Mouse (Mus musculus) kidney, postnatal 10 days (tissue): Measurements from ENCODE around the gene Ulk4.
A peak's percentile ranks its signal among the peaks of the same experiment; 100 is the strongest.

ENCODE experiments used
- DNase-seq: peaks from one replicate; pipeline ENCODE4 v3.0.0; 2021; ENCODE audit warnings: mixed read lengths

Ulk4 gene

DNA sequence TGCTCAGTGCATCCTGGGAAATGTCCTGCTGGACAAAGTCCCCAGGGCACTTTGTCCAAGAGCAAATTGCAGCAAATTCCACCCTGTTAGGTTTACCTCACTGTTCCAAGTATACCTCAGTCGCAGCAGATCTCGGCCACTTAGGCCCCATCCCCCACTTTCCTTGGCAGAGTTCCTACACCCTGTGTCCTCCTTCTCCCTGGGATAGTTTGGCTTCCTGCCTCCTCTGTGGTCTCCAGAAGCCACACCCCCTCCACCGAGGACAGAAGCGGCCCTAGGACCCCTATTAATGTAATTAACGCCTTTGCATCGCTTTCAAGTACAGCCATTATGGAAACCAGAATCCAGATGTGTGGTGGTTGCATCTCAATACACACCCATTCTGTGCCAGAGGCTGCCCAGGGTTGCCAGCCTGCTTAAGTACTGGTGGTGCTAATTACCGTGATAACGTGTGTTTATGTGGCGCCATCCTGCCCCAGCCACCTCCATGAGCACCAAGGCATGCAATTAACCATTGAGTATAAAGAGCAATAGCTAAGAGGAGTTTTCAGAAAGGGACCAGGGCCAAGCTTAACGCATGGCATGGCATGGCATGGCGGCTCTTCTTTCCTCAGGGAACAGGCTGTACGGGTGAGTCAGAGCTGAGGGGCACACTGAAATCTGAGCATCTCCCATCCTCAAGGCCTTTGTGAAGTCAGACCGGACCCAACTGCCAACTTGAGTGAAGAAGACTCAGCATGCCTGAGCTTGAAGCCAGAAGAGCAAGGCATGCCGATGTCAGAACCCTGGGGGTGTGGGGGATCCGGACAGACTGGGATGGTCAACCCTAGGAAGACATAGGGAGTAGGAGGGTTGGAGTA, 275.1 kb downstream of the Ulk4 start:
- DNase-seq = peak; percentile 84

DNA sequence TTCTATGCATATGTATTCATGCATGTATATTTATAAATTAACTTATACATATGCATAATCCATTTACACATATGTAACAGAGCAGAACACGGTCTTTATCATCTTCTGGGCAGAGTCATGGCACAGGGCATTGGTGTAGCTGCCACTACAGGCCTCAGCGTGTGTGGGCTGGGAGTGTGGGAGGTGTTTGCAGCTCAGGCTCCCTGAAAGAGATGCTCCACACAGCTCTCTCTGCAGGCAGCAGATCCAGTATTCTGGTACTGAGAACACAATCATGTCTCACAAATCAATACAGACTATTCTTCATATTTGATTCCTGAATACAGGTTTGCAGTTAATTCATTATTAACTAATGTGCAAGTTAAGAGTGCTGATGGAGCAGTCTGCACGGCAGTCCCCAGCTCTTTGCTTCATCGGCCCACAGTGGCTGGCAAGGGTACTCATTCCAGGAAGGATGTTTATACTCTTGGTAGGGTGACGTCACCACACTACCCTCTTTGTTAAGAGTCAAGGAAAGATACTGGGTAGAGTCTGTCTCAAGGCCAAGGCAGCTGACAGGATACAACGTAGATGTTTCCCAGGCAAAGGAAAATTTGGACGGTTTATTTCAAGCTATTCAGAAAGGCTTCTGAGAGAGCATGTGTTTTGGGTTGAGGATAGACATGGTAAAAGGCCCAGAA, 276.2 kb downstream of the Ulk4 start:
- DNase-seq = peak; percentile 48

DNA sequence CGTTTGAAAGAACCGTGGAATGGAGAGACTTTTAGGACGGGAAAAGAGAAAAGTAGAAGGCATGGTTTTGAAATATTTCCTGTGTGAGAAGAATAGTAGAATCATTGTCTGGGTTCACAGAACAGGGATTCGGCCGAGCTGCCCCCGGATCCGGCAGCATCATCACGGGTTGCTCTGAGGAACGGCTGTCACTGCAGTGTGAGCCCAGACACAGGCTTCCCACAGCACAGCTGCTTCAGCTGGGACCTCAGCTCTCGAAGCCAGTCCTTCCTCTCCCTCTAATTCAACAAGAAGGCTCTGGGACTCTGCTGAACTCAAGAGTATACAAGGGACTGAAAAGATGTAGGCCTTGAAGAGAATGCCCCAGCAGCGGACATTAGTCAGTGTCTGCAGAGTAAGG, 278.3 kb downstream of the Ulk4 start:
- DNase-seq = no peak

DNA sequence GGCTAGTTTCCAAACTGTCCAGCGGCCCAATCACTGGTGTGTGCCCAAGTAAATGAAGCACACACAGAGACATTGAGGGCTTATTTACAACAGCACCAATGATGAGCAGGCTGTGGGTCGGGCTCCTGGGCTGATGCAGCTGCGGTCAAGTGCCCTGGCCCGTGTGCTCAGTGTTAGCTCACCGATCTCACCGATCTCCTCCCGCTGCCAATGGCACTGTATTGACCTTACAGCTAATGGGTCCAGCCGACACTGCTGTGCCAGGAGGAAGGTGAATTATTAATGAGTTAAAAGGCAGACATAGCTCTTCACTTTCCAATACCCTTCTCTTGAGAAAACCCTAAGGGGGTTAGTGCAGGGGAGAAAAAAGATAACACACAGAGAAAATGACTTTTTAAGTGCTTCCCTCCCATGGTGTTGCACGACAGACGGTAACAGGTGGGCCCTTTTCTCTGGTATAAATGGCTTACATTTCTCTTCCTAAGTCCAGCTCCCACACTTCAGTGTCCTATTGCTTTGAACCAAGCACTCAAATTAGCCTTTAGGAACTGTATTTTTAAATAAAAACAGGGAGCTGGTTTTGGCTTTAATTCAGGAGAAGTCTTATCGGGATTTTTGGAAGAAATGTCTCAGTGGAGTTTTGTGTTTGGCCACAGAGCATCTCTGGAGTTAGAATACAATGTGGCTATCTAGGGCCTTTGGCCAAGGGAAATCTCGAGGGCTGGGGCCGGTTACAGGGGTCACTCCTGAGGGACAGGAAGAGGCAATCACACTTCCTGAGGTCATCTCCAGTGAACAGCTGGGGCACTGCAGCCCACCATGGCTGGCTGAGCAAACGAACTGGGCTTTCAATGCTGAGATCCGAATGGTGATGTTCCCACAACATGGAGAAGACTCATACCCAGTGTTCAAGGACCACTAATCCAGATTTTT, 282.5 kb downstream of the Ulk4 start:
- peak; percentile 62 for DNase-seq

DNA sequence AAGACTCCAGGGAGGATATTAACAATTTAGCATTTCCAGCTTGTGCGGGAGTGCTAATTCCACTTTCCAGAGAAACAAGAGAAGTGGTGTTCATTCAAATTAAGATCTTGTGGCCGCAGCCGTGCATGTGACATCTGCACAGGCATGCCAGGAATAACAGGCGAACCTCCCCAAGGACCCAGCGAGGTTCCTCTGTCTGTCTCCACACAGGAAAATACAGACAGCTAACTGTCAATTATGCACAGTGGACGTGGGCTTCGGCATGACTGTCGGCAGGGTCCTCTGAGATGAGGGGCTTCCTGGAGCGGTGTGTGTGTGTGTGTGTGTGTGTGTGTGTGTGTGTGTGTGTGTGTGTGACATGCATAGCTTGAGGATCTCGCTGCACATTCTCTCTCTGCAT, 284.0 kb downstream of the Ulk4 start:
- DNase-seq = no peak

DNA sequence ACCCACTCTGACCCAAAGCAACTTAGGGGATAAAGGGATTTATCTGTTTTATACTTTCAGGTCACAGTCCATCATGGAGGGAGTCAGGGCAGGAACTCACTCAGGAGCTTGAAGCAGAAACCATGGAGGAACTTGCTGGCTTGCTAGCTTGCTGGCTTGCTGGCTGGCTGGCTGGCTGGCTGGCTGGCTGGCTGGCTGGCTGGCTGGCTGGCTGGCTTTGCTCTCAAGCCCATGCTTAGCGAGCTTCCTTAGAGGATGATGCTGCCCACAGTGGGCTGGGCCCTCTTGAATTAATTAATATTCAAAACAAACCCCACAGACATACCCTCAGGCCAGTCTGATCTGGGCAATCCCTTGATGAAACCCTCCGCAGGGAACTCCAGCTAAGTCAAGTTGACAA, 285.2 kb downstream of the Ulk4 start:
- no peak for DNase-seq

DNA sequence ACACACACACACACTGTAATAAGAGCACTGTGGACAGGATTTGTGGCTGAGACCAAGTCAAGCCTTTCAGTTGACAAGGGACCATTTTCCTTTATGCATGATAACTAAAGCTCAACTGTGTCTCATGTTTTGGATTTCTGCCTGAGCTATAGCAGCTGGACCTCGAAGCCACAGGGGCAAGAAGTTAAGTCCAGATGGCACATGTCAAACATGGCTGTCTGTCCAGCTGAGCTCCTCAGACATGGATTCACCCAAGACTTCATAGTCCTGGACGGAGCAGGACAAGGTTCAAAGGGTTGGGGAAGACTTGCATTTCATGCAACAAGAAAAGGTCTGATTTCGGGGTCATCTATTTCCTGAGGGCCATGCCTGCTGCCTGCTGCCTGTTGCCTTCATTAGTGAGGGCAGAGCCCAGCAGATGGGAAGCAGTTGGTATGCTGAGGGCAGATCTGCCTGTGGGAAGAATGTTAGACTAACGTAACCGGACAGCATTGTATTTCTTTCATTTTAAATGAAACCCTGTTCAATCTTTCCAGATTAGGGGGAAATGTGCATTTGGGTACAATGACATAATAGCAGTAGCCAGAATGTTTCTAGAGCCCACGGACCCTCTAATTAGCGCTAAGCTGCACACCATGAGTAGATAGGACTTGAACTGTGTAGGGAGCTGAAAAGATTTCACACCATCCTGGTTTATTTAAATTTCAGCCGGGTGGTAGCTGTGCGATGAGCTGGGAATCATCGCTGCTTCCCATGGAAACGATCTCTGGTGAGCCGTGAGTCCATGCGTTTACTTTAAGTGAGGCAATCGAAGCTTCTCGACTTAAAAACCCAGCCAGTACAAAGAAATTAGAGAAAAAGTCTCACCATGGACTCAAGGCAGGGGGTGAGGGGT, 286.9 kb downstream of the Ulk4 start:
- peak; percentile 63 for DNase-seq

DNA sequence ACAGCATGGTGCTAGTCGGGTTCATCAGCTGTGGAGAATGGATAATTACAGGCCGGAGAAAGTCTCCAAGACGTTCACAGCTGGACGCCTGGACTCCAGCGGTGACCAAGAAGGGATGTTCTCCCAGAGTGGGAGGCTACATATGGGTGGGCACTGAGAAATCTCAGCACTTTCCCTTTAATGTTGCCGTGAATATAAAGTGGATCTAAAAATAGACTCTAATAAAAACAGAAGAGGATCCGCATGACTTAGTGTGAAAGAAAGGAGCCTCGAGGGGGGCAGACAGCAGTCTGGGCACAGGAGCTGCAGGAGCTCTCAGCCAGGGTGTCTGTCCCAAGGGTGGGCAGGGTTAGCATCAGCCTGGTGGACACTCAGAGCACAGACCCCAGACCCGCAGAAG, 288.9 kb downstream of the Ulk4 start:
- no peak for DNase-seq

DNA sequence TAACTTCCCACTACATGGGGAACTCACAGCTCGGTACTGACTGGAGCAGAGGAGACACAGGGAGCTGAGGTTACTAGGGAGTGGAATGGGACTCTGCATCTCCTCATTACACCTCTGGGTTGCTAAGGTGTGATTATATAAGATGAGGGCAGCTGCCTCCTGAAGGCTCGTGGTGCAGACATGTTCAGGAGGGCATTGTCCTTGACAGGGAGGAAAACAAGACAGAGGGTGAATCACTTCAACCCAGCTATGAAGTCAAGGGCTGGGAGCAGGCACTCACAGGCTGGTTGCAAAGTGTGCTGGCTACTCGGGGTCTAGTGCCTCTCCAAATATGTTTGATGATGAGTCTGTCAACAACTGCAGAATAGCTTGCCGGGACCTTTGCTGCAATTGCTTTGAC, 290.0 kb downstream of the Ulk4 start:
- no peak for DNase-seq

DNA sequence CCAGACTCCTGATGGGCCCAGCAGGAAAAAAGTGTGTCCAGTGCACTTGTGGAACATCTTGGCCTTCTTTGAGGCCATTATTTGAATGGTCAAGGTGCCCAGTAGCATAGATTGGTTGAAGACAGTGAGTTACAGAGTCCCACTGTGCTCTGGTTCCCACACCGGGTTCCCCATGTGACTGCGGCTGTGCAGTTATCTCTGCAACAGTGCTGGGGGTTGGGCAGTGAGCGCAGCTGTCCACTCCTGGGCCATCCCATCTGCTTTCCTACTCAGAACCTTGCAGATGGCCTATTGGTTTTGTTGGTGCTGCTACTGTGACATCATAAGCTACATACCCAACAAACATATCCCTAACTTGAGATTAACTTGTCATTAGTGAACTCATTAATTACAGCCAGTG, 290.7 kb downstream of the Ulk4 start:
- DNase-seq = no peak

DNA sequence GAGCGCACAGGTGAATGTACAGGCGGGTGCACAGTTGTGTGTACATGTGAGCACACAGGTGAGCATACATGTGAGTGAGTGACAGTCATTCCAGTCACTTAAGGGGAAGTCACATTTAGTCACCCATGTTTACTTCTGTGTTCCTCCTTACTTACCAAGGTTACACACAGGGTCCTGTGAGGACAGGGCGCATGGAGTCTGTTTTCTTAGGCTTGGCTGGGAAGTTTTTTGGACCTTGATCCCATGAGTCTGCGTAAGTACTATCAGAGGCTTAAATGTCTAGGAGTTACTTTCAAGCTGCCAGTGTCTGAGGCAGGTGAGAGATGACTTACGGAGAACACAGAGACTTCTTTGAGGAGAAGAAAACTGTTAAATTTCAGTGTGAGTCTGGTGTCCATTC, 291.5 kb downstream of the Ulk4 start:
- DNase-seq = no peak

DNA sequence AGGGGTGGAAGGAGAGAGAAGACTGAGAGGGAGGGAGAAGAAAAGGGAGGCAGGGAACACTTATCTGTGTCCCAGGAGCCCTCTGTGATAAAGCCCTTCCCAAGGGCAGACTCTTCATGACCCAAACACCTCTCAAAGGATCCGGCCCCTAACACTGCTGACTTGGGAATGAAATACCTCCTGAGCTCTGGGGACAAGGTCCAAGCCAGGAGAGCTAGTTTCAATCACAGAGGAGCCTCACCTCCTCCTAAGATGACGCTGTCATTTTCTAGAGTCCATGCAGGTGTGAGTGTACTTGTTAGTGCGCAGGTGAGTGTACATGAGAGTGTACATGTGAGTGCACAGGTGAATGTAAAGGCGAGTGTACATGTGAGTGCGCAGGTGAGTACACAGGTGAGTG, 292.0 kb downstream of the Ulk4 start:
- DNase-seq = no peak

DNA sequence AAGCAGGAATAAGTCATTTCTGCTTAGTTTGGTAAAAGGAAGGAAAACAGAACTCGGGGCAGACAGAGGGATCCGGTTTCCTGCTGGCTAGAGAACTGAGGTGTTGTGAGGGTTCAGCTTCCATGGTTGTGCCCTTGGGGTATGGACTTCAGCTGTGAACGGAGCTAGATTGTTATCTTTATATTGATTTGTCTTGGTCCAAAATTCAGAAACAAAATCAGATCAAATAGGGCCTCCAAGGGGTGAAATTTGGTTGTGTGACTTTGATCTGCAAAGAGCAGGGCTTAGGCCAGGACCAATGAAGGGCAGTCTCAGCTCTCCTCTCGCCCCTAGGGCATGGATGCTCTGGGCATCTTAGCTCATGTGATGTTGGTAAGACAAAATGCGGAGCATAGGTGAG, 292.5 kb downstream of the Ulk4 start:
- no peak for DNase-seq

DNA sequence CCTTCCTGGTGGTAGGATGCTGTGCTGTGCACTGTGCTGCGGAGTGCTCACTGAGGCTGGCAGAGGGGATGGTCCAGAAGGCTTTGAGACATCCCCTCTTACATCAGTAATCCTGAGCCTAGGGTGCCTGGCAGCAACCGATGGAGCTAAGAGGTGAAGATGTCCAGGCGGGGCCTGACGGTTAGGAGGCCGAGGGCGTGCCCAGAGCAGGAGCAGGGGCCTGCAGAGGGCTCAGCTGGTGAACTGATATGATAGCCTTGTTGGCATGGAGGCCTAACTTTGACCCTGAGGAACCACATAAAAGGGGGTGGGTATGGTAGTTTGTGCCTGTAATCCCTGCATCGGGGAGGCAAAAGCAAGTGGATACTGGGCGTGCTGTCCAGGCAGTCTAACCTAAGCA, 293.1 kb downstream of the Ulk4 start:
- DNase-seq = no peak

DNA sequence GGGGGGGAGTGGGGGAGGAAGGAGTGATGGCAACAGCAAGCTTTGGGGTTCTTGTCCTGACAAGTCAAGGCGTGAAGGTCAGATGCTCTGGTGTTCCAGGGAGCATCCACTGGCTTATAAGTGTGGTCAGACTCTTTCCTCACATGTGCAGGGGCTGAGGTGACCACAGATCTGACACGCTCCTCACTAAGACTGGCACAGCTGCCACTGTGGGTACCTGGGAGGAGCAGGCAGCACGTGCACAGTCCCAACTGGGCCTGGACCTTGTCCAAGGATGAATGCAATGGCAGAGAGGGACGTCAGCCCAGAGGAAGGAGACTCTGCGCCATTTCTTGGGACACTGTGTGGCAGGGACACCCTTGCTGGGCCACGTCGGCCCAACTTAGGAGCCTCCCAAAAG, 295.2 kb downstream of the Ulk4 start:
- DNase-seq = no peak

DNA sequence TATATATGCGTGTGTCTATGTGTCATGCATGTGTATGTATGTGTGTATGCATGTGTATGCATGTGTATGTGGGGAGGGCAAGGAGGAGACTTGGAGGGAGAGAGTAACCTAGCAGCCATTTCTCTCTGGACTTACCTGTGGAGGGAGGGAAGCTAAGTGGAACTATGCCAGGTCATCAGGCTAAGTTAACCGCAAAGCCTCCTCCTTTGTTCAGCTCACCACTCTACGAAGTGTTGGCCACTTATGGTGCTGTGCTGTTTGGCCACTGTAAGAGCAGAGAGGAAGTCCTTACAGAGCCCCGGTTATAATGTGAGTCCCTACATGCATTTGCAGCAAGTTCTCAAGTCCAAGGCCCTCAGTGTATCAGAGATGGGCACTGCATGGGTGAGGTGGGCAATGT, 300.1 kb downstream of the Ulk4 start:
- DNase-seq = no peak

DNA sequence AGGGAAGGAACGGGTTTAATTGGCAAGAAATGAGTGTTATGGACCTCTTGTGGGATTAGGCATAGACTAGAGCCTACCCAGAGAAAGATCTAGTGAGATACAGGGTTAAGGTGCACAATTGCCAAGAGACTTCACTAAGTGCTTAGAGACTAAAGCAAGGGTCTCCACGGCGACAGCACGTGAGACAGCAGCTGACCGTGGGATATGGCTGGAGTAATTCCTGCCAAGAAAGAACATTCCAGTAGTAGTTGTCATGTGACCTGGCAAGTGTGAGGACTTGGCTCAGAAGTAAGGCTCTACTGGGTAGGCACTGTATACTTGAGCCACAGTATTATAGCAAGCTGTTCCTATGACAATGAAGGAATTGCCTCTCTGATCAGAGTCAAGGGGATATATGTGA, 300.8 kb downstream of the Ulk4 start:
- DNase-seq = peak; percentile 63

DNA sequence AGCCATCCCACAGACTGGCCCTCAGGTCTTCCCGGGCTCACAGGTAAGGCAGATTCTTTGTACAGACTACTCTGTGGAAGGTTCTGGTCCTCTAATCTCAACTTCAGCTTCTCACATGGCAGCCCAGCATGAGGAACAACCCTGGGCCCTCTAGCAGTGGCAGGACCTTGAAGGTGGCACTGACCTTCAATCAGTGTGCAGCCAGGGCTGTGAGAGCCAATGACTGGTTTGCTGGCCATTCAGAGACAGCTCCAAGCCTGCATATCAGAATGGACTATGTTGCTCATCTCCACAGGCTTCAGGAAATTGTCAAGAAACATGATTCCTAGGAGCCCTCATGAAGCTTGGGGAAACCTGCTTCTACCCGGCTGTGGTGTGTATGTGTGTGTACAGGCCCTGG, 302.8 kb downstream of the Ulk4 start:
- DNase-seq = no peak

DNA sequence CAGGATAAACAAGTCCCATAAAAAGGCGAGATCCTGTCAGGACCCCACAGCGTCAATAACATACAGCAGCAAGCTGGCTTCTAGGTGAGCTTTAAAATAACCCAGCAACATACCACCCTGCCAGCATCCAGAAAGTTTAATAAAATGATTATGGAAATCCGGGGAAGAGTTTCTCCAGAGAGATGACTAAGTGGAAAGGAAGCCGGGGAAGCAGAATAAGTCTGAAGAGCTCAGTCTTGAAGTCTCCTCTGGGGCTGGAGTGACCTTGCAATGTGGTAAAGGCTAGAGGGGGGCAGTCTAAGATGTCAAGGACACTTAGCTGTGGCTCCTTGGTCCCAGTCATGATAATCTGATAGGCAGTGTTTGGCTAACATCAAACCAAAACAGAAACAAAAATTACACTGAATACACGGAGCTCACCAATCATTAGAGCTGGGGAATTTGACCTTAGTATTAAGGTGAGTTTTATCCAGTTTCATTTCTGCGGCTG, 303.9 kb downstream of the Ulk4 start:
- no peak for DNase-seq

DNA sequence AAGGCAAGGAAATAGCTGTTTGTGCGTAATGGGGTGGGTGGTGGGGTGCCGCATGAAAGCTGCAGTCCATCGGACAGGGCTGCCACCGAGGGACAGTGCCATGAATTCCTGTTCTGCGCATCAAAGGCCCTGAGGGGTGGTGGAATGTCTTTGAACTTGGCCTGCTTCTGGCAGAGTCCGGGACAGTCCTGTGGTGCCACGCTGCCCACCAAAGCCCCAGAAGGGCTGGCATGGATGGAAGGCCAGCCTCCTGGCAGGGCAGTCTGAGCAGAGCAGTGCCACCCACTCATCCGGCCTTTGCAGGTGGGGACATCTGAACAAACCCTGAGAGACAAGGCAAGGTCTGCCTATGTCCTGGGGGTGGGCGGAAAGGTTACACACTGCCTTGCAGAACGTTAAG, 312.0 kb downstream of the Ulk4 start:
- no peak for DNase-seq

DNA sequence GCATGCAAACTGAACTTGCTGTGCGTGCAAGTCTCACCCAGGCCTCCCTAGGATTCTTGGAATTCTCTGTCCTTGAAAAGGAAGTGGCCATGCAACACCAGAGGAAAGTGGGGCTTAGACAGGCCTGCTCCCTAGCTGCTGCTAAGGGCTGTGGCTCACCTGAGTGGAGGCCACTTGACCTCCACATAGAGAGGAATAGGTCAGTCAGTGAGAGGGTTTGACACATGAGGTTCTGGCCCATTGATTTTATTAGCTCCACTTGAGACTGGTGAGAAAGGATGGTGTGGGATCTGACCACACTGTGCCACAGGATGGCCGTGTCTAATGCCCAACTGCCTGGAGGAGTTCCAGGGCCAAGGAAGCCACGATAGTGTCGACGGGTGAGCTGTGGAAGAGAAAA, 312.8 kb downstream of the Ulk4 start:
- DNase-seq = no peak

DNA sequence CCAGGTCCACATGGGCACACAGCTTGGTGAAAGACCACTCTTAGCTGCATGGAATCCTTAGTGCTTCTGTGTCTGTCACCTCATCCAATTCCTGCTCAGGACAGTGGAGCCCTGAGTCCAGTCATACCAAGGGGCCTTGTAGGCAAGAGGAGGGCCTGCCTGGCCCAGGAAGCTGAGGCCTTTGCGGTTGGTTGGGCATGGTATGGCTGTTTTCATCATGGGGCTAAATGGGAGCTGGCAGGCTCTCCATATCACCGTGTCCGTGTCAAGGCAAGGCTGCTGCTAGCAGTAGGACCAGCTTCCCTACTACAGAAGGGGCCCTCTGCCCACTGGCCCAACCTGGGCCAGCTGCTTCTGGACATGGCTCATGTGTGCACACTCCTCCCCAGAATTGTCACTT, 313.3 kb downstream of the Ulk4 start:
- no peak for DNase-seq
